Mouse (Mus musculus): ENCODE measurements at regions not wholly inside any gene's neighbourhood (a gene's known extent, or its start where the extent isn't known, plus 50 kb on each side); places are given as distances from the start of the nearest gene placed in this dataset.

- DNase-seq, result no peak
- intact Hi-C loops (cut with DNase I), result no loop called here
Observed at GRCm38 (mm10) chr14:13146959-13147535, 137.5 kb upstream of the Synpr start.

GRCm38 (mm10) chr14:13149617-13150016 is 135.0 kb upstream of the Synpr start:
- intact Hi-C loops (cut with DNase I), result no loop called here
- no peak for DNase-seq

GRCm38 (mm10) chr14:13151672-13152071 is 132.9 kb upstream of the Synpr start:
- no peak for DNase-seq
- intact Hi-C loops (cut with DNase I), result no loop called here

- intact Hi-C loops (cut with DNase I), result no loop called here
- no peak for DNase-seq
Observed at GRCm38 (mm10) chr14:13176149-13176548, 108.4 kb upstream of the Synpr start.

- intact Hi-C loops (cut with DNase I), result no loop called here
- no peak for DNase-seq
Observed at GRCm38 (mm10) chr14:13177906-13178305, 106.7 kb upstream of the Synpr start.

GRCm38 (mm10) chr14:13190801-13191200 is 93.8 kb upstream of the Synpr start:
- no peak for DNase-seq
- intact Hi-C loops (cut with DNase I), result no loop called here

GRCm38 (mm10) chr14:13192746-13193145 is 91.8 kb upstream of the Synpr start:
- DNase-seq, result no peak
- intact Hi-C loops (cut with DNase I), result no loop called here

GRCm38 (mm10) chr14:13197330-13197892 is 87.2 kb upstream of the Synpr start:
- no peak for DNase-seq
- intact Hi-C loops (cut with DNase I), result loop anchor here (5.0 kb wide), 1 partner anchor 570 kb away; no protein-coding TSS in a partner anchor

- intact Hi-C loops (cut with DNase I), result loop anchor here (2.0 to 5.0 kb wide), 3 partner anchors 376 to 624 kb away; partner anchors contain the start of gene Cadps
- no peak for DNase-seq
Observed at GRCm38 (mm10) chr14:13198491-13198890, 86.1 kb upstream of the Synpr start.

- no peak for DNase-seq
- intact Hi-C loops (cut with DNase I), result no loop called here
Observed at GRCm38 (mm10) chr14:13212658-13213057, 71.9 kb upstream of the Synpr start.
